Mouse (Mus musculus): ENCODE measurements around the gene Tmem106a.
"Not testable (repeated sequence)": the region's sequence is repeated elsewhere in the genome, so short reads cannot be mapped to it uniquely, and the experiment has no call there.

Gene Tmem106a

GRCm38 (mm10) chr11:101602491-101602890, 20.4 kb downstream of the Tmem106a start:
- no peak for DNase-seq (ENCODE audit: low read depth)

GRCm38 (mm10) chr11:101604116-101604515, 22.1 kb downstream of the Tmem106a start:
- DNase-seq (ENCODE audit: low read depth), result no peak

GRCm38 (mm10) chr11:101604531-101605453, 22.8 kb downstream of the Tmem106a start:
- DNase-seq (ENCODE audit: low read depth), result not testable (repeated sequence)

- not testable (repeated sequence) for DNase-seq (ENCODE audit: low read depth)
Observed at GRCm38 (mm10) chr11:101607134-101607533, 25.1 kb downstream of the Tmem106a start.

- no peak for DNase-seq (ENCODE audit: low read depth)
Observed at GRCm38 (mm10) chr11:101610445-101610844, 28.4 kb downstream of the Tmem106a start.

- no peak for DNase-seq (ENCODE audit: low read depth)
Observed at GRCm38 (mm10) chr11:101613596-101613995, 31.6 kb downstream of the Tmem106a start.

- DNase-seq (ENCODE audit: low read depth), result no peak
Observed at GRCm38 (mm10) chr11:101614116-101614515, 32.1 kb downstream of the Tmem106a start.

GRCm38 (mm10) chr11:101615380-101615779, 33.3 kb downstream of the Tmem106a start:
- DNase-seq (ENCODE audit: low read depth), result no peak

GRCm38 (mm10) chr11:101616104-101616503, 34.1 kb downstream of the Tmem106a start:
- DNase-seq (ENCODE audit: low read depth), result no peak

- no peak for DNase-seq (ENCODE audit: low read depth)
Observed at GRCm38 (mm10) chr11:101616948-101617767, 35.1 kb downstream of the Tmem106a start.

- no peak for DNase-seq (ENCODE audit: low read depth)
Observed at GRCm38 (mm10) chr11:101617849-101618248, 35.8 kb downstream of the Tmem106a start.

- DNase-seq (ENCODE audit: low read depth), result no peak
Observed at GRCm38 (mm10) chr11:101618596-101618995, 36.6 kb downstream of the Tmem106a start.

- DNase-seq (ENCODE audit: low read depth), result not testable (repeated sequence)
Observed at GRCm38 (mm10) chr11:101620022-101620655, 38.1 kb downstream of the Tmem106a start.

GRCm38 (mm10) chr11:101626649-101626994, 44.6 kb downstream of the Tmem106a start:
- DNase-seq (ENCODE audit: low read depth), result no peak

GRCm38 (mm10) chr11:101626995-101627856, 45.2 kb downstream of the Tmem106a start, which contains the start of gene Rdm1:
Gene Rdm1 (plus strand): TSS chr11:101627195.
- DNase-seq (ENCODE audit: low read depth), result peak; percentile 92

GRCm38 (mm10) chr11:101627857-101628559, 46.0 kb downstream of the Tmem106a start:
- DNase-seq (ENCODE audit: low read depth), result no peak

- not testable (repeated sequence) for DNase-seq (ENCODE audit: low read depth)
Observed at GRCm38 (mm10) chr11:101628733-101629417, 46.8 kb downstream of the Tmem106a start.

- DNase-seq (ENCODE audit: low read depth), result no peak
Observed at GRCm38 (mm10) chr11:101635660-101636059, 53.6 kb downstream of the Tmem106a start.

- DNase-seq (ENCODE audit: low read depth), result no peak
Observed at GRCm38 (mm10) chr11:101639761-101640160, 57.7 kb downstream of the Tmem106a start.

Measured in fibroblast of lung, adult 2 months (primary cell).